Mouse (Mus musculus) frontal cortex, adult (tissue): ENCODE results near the gene Zfp990.
"Not testable (repeated sequence)": the region's sequence is repeated elsewhere in the genome, so short reads cannot be mapped to it uniquely, and the experiment has no call there.

Experiments
- ATAC-seq: cut with Nextera tagmentation; 2 replicates; pipeline ENCODE4 v1.9.2; 2017; ENCODE audit warnings: mild to moderate bottlenecking, moderate library complexity, mixed read lengths; ENCODE audit not compliant: low TSS enrichment

Gene Zfp990

GRCm38 (mm10) chr4:145586046-145586445 lies 75.5 kb downstream of the Zfp990 start:
- ATAC-seq: not testable (repeated sequence)
